Mouse (Mus musculus) R1 (cell line): ENCODE measurements around the gene Fkbp1a.
A peak's percentile ranks its signal among the peaks of the same experiment; 100 is the strongest.

Source experiments
- DNase-seq: peaks from one replicate; pipeline ENCODE4 v3.0.0-alpha.2; 2018; ENCODE audit warnings: low read depth, low spot score

The Fkbp1a gene

GRCm38 (mm10) chr2:151542323-151543062 is at the start of gene Fkbp1a:
Fkbp1a (plus strand) TSS chr2:151542483.
- peak; percentile 95 for DNase-seq

GRCm38 (mm10) chr2:151494035-151494803 is 48.1 kb upstream of the Fkbp1a start, which contains the start of gene Nsfl1c:
Nsfl1c (plus strand) TSS chr2:151494182.
- peak; percentile 95 for DNase-seq

- peak; percentile 85 for DNase-seq
Measured at GRCm38 (mm10) chr2:151498358-151498757, 43.9 kb upstream of the Fkbp1a start.

GRCm38 (mm10) chr2:151500442-151501007 is 41.8 kb upstream of the Fkbp1a start:
- no peak for DNase-seq

GRCm38 (mm10) chr2:151504226-151504625 is 38.1 kb upstream of the Fkbp1a start:
- DNase-seq = peak; percentile 30

DNA sequence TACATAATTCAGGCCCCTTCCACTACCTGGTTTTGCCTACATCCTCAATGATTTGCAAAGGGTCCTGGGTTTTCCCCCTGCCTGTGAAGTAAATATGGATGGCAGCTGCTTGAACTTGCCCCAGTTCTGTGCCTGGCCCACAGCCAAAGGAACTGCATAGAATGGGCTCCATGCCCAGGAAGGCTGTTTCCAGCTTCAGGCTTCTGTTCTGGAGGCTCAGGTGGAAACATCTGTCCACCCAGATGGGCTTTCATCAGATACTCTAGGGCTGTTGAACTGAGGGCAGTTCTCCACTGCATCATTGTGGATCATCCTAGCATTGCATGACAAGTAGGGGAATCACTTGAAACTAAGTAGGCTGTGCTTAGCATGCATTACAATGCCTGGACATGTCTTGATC is 30.1 kb upstream of the Fkbp1a start:
- DNase-seq = no peak

GRCm38 (mm10) chr2:151513525-151514285 is 28.6 kb upstream of the Fkbp1a start:
- no peak for DNase-seq

DNA sequence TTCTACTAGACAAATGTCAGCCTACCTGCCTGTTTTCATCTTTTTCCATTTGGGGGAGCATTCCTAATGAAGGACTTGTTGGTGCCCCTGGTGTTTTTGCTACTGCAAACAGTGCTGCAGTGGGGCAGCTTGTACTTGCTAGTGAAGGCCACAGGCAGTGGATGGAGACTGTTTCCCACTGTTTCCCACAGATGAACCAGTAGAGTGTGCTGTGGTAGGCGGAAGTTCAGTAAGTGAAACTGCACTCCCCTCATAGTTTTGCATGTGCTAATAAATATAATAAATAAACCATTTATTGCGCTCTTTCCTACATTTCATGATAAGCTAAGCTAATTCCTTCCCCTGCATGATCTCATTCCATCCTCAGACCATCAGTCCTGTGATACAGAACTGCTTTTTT is 23.3 kb upstream of the Fkbp1a start:
- no peak for DNase-seq

DNA sequence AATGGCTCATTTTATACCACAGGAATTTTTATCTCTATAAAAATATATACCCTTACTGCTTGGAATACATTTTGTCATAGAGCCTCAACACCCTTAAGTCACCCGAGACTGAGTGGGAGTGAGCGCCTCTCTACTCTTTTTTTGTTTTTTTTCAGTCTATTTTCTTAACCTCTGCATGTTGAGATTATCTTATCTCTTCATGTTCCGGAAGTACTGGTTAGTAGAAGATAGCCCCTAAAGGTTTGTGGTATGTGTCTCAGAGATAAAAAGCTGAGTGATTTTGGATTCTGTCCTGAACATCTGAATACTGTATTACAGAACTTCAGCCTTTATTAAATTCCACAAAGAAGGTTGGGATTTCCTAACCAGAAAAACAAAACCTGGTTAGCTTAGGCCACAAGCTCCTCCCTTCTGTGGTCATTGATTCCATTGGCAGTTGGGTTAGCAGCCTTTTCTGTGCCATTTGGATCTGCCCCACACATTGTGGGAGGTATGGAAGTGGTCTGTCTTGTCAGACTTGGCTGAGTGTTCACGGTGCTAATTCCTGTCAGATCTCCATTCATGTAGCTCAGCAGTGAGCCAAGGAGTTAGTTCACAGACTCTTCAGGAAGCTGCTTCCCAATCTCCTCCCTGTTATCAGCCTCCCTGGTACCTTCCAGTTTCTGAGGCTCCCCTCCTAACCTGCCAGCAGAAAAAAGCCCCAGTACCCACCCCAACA is 17.8 kb upstream of the Fkbp1a start:
- no peak for DNase-seq

- DNase-seq = no peak
Measured at GRCm38 (mm10) chr2:151525520-151525919, 16.8 kb upstream of the Fkbp1a start.

DNA sequence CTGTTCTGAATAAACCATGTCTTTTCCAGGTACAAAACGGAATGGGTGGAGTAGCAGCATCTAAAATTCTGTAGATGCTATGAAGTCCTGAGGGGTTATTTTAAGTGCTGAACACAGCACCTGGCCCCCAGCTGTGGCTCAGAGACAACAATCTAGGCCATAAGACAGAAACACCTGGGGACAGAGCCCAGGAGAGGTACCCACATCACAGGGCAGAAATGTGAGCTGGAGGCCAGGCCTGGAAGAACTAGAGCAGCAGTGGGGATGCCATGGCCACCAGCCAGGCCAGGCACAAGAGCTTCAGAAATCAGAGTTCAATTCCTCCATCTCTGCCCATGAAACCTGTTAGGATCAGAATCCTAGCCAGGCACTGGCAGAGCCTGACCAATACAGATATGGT is 14.2 kb upstream of the Fkbp1a start:
- no peak for DNase-seq

- DNase-seq = no peak
Measured at GRCm38 (mm10) chr2:151529169-151529568, 13.1 kb upstream of the Fkbp1a start.

DNA sequence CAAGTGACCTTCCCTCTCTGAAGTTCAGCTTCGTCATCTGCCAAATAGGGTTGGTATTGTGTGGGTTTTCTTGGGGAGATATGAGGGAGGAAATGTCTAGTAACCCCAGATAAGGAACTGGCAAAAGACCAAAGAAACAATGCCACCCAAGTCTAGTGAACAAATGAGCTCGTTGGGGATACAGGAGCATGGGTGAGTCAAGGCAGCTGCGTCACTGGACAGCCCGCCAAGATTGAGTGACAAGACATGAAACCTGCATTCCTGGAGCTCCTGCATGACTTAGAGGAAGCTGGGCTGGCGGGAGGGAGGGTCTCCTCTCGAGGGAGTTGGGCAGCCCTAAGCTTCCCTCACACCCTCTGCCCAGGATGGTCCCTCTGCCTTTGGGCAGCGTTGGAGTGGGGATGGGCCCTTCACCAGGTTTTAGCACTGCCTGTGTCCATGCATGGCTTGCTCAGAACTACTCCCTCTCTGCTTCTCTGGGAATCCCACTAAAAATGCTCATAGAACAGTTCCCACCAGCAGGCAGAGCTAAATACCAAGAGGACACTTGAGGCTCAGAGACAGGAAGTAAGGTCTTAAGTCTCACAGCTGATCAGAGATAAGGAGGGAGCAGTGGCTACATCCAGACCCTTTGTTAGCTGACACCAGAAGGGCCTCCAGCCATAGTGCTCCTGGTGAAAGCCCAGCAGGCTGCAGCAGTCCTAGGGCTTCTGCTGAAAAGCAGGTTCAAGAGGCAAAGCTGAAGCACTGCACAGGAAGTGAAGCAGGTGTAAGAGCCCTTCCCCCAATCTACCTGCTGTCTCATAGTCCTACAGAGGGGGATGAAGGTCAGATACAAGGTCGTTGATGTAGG is 11.7 kb upstream of the Fkbp1a start:
- peak; percentile 24 for DNase-seq

DNA sequence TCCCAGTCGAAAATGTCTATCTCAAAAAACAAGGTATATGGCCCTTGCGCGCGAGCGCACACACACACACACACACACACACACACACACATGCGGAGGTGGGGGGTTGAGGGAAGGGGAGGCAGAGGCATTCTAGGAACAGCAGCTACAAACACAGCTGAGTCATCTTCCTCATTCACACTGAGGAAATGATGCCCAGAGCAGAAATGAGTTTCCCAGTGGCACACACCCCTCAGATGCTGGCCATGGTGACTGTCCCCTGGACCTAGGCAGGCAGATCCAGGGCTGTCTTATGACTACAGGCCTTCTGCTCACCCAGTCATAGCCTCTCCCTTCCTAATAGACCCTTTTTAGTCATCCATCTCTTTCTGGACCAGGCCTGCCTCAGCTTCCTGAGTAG is 8.7 kb upstream of the Fkbp1a start:
- DNase-seq = no peak

DNA sequence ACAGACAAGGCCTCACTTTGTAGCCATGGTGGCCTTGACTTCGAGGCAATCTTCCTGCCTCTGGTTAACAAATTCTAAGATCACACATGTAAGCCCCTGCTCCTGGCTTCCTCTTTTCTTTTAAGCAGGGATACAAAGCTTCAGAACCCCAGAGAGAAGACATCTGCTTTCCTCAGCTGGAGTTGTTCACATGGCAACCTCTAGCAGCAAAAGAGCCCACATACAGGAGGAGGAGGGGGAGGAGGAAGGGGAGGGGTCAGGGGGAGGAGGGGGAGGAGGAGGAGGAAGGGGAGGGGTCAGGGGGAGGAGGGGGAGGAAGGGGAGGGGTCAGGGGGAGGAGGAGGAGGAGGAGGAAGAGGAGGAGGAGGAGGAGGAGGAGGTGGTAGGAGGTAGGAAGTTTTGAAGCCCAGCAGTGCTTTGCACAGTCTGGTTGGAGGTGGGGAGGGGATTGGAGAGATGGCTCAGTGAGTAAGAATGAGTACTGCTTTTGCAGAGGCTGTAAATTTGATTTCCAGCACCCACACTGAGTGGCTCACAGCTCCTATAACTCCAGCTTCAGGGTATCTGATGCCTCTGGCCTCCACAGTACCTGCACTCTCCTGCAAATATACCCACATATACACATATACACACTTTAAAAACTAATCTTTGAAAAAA is 6.2 kb upstream of the Fkbp1a start:
- peak; percentile 80 for DNase-seq

DNA sequence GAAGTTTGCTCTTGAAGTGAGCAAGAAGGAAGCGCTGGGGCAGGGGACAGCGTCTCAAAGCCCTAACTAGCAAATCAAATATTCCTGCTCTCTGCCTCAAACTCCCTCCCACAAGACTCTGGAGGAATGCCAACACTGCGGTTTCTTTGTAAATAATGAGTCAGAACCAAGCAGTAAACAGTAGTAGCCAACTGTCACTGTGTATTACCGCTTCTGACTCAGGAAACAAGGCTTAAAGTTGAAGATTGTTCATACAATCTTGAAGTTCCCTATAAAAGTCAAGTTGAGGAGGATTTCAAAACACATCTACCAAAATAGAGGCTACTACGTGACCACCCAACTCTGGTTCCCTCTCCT is 5.7 kb upstream of the Fkbp1a start:
- no peak for DNase-seq

GRCm38 (mm10) chr2:151538646-151539045 is 3.6 kb upstream of the Fkbp1a start:
- DNase-seq = no peak

DNA sequence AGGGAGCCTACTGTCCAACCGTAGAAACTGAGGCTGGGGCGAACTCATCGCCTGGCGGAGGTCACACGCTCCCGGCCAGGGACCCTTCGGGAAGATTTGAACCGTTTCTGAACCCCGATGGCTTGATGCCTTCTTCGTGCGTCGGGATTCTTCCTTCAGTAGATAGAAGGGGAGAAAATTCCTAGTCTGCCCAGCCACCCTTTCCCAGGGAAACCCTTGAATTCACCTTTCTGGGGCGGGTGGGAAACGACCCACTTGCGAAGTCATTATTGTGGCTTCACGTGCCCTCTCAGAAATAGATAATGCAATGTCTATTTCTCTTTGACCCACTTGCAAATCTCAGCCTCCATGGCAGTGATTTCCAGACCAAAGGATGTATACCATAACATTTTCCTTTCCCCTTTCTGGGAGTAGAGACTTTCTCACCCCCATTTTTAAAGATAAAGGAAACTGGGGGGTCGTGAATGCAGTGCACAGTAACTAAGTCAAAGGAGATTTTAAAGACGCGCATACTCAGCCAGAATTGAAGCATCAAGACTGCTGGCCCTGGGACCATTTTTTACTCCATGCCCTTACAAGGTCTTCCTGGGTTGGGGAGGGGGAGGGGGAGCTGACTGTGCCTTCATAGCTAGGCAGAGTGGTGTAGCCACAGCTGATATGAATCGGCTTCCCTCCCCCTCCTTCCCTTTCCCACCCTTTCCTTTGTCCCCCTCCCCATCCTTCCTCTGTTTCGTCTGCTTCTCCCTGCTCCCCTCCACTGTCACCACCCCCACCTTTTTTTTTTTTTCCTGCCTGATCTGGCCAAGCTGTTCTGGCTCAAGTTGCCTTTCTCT is 996 bp downstream of the Fkbp1a start:
- DNase-seq = peak; percentile 62

- no peak for DNase-seq
Measured at GRCm38 (mm10) chr2:151544673-151545072, 2.4 kb downstream of the Fkbp1a start.
